ENCODE assay signal across 13 mouse cellular contexts in the genomic region with DNA sequence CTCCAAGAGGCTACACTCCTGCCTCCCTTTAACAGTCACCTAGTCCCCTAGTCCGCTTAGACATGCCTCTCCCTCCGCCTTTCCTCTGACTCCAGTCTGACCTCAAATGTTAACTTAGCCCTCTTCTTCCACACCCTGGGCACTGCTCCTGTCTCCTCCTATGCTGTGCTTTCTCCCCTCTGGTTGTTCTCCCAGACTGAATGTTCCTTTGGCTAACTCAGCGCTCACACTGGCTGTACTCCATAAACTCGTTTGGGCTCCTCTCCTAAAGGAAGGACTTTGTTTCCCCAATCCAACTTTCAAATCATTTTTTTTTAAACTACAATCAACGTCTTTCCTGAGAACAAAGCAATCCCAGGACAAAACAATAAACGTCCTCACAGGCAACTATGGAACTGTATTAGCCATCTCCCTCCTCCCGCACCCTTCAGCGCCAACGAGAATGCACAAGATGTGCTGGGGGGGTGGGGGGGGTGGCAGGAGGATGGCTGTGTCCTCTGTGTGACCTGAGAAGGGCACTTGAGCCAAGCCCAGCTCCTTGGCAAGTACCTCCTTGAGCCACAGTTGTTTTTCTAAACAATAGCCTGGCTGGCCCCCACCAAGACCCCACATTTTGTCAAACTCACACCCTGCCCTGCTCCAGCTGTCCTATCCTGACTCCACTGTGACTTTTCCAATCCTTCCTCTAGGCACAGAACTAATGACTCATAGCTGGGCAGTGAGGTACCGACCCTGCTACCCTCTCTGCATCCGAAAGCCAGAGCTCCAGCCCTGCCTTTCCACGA. TPM values are rescaled to one million over a fixed set of nuclear protein-coding genes. Genes with fewer than 3 reads are reported as not detected.
A peak's percentile ranks its signal among the peaks of the same experiment; 100 is the strongest.
DNase-seq lines count a peak whose midpoint lies in the region; ATAC-seq lines count a peak whose summit lies in the region.
"Had no signal": no experiment of that assay in that cellular context is flagged by ENCODE, and none has a peak within 500 bp of the region (broad histone marks: within the 10 kb centered on the region; RNA-seq: fewer than 3 reads in every experiment).

No protein-coding gene starts in this region.

- no peaks in the 10 kb centered on the region for H3K9me3 ChIP-seq in heart, embryonic 12.5 days (replicated peaks)
- H3K9me3 ChIP-seq: heart, embryonic 15.5 days; limb, embryonic 15.5 days had no signal

- H3K36me3 ChIP-seq in heart, embryonic 12.5 days: no peaks in the 10 kb centered on the region
- H3K36me3 ChIP-seq: heart, embryonic 15.5 days; limb, embryonic 15.5 days had no signal

- H3K4me3 ChIP-seq in heart, embryonic 12.5 days: no peak overlapping the region
- H3K4me3 ChIP-seq in brown adipose tissue, adult 24 weeks (ENCODE audit: insufficient read depth, low read depth, low read length): no peak overlapping the region
- H3K4me3 ChIP-seq: heart, embryonic 15.5 days; limb, embryonic 15.5 days had no signal

- no peak overlapping the region for H3K9ac ChIP-seq in heart, embryonic 12.5 days
- H3K9ac ChIP-seq: heart, embryonic 15.5 days; limb, embryonic 15.5 days; lung, embryonic 14.5 days had no signal

- H3K4me2 ChIP-seq in heart, embryonic 12.5 days: no peak overlapping the region
- H3K4me2 ChIP-seq: heart, embryonic 15.5 days; limb, embryonic 15.5 days; lung, embryonic 14.5 days; midbrain, embryonic 11.5 days had no signal

- H3K27ac ChIP-seq in heart, embryonic 12.5 days (ENCODE audit: poor library complexity, severe bottlenecking): no peak overlapping the region
- H3K27ac ChIP-seq in brown adipose tissue, adult 24 weeks (replicated peaks; ENCODE audit: low read depth, low read length): 0 out of 2 replicates have a peak overlapping the region, but pooled peaks have one; percentile 16
- H3K27ac ChIP-seq: heart, embryonic 15.5 days; hindbrain, postnatal 0 days; limb, embryonic 15.5 days had no signal

- peaks cover 27% of the 10 kb centered on the region for H3K4me1 ChIP-seq in heart, embryonic 12.5 days (replicated peaks)
- peaks cover 5% of the 10 kb centered on the region; the same call in 1 of the 2 replicates for H3K4me1 ChIP-seq in brown adipose tissue, adult 24 weeks (ENCODE audit: control insufficient read depth, insufficient read depth, insufficient read length, low read length)

- 63% methylated on average over 12 of the region's 12 CpGs for WGBS in heart, embryonic 12.5 days

- DNase-seq in heart, adult 18-20 months: peak; percentile 73
- DNase-seq in heart, adult 8-10 months (ENCODE audit: low spot score): peak; percentile 66
- peak; percentile 68 for DNase-seq in lung, postnatal 14 days
- DNase-seq in frontal cortex, postnatal 14 days (ENCODE audit: low spot score in 2 of 2): no peak
- no peak for DNase-seq in layer of hippocampus, adult 11-12 months (ENCODE audit: low spot score)
- DNase-seq: cerebellum, postnatal 25 days; lung, embryonic 14.5 days had no signal

- ATAC-seq in heart, embryonic 12.5 days (ENCODE audit: insufficient number of reproducible peaks, low FRiP score): no peak
- ATAC-seq: hindbrain, postnatal 0 days had no signal

- H3K27me3 ChIP-seq in heart, embryonic 12.5 days (replicated peaks): no peaks in the 10 kb centered on the region
- H3K27me3 ChIP-seq: limb, embryonic 15.5 days had no signal

RNA-seq across cellular contexts. Expression of a gene that starts 34.4 kb away (rescaled TPM):
- total RNA-seq in heart, adult 18-20 months (2021): 10 to 100 TPM; 26.7 to 29.9 TPM
- 14.0 and 16.5 TPM in 2 replicates for polyA plus RNA-seq in heart, embryonic 12.5 days (2016; fragmentation: Nextera tagmentation; extraction: Ambion mirVana)
- polyA plus RNA-seq in brown adipose tissue, adult 24 weeks (2012; ENCODE audit: insufficient read depth, insufficient read length, missing spikeins): 14.8 and 32.1 TPM in 2 replicates
- total RNA-seq in heart, adult 8-10 months (2022): 10 to 100 TPM in 2 of 4 experiments, 1 to 10 TPM in 2; 8.5 to 23.4 (median 11.4) TPM

Comparison
In these comparisons a context has a peak if more than half of its experiments do, and no peak if none do; other contexts are left out.
1. DNase-seq: peak in heart, adult 18-20 months (2 of 2), heart, adult 8-10 months (single experiment) and lung, postnatal 14 days (single experiment); none in frontal cortex, postnatal 14 days (0 of 2) and layer of hippocampus, adult 11-12 months (single experiment).